Mouse (Mus musculus): ENCODE results near the gene Upf1. TPM values are rescaled to one million over a fixed set of nuclear protein-coding genes. Genes with fewer than 3 reads are reported as not detected.

Gene Upf1
- total RNA-seq, 2 experiments from 2014 or later: 66.0 to 70.0 TPM

DNA sequence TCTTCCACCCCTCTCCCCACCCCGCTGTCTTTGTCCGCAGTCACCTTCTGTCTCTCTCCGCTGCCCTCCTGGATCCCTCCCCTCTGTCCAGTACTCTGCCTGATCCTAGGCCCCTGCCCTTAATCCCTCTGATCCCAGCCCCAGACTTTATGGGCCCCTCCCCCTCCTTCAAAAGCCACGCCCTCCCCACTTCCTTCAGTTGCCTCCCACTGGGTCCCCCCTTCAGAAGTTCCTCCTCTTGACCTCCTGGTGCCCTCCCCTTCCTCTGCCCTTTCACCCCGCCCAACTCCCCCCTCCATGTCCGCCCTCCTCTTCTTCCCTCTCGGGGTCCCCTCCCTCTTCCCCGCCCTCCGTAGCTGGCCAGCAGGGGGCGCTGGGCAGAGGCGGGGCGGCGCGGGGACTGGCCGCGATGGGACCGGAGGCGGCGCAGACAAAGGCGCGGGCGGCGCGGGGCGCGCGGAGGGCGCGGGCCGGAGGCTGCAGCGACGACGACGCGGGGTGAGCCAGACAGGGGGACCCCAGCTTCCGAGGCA is 70.4 kb downstream of the Upf1 start, which contains the start of gene Homer3:
Gene Homer3 (plus strand): TSS at position 225 of the 533 bp plus-strand sequence.
- H3K4me3 ChIP-seq: peak within 1 kb of the TSS; percentile 58
- intact Hi-C loops (cut with DNase I): no loop called here
- peak; percentile 77 for TF ChIP-seq CTCF (IDR thresholded peaks at IDR 0.05)
- DNase-seq (ENCODE audit: extremely low spot score in 1 of 2, low spot score in 2 of 2): peak; percentile 79
- H3K27ac ChIP-seq: peak within 1 kb of the TSS; percentile 45

Other genes with a start within 250 kb of the Upf1 start
- gene Ncan, start 232.4 kb downstream of the Upf1 start, total RNA-seq (2021): 100 to 1,000 TPM; 175 to 186 TPM
- gene Nr2c2ap, start 221.9 kb downstream of the Upf1 start, total RNA-seq (2021): 10 to 100 TPM; 20.7 to 22.0 TPM
- 10 to 100 TPM; 13.1 to 14.2 TPM for gene Rfxank, start 214.1 kb downstream of the Upf1 start, total RNA-seq (2021)
- gene Borcs8, start 213.8 kb downstream of the Upf1 start, total RNA-seq (2021): 10 to 100 TPM; 46.6 to 47.9 TPM
- under 1 TPM in 1 of 2 experiments, not detected in 1; 0.36 TPM for gene Mef2b, start 213.6 kb downstream of the Upf1 start, total RNA-seq (2021)
- gene Tmem161a, start 180.9 kb downstream of the Upf1 start, total RNA-seq (2021): 10 to 100 TPM; 46.1 to 52.1 TPM
- 10 to 100 TPM; 39.0 to 45.4 TPM for gene Slc25a42, start 141.0 kb downstream of the Upf1 start, total RNA-seq (2021)
- 100 to 1,000 TPM; 116 to 117 TPM for gene Sugp2, start 119.1 kb downstream of the Upf1 start, total RNA-seq (2021)
- gene Armc6, start 118.8 kb downstream of the Upf1 start, total RNA-seq (2021): 10 to 100 TPM; 40.8 to 43.1 TPM
- gene Homer3, start 70.5 kb downstream of the Upf1 start, total RNA-seq (2021): 1 to 10 TPM; 6.9 to 7.3 TPM
- gene Ddx49, start 50.8 kb downstream of the Upf1 start, total RNA-seq (2021): 10 to 100 TPM; 43.9 to 47.5 TPM
- gene Cope, start 50.8 kb downstream of the Upf1 start, total RNA-seq (2021): 100 to 1,000 TPM; 137 to 145 TPM
- 100 to 1,000 TPM in 1 of 2 experiments, 10 to 100 TPM in 1; 94.8 to 104 TPM for gene Cers1, start 37.5 kb downstream of the Upf1 start, total RNA-seq (2021)
- gene Gdf1, start 23.5 kb downstream of the Upf1 start, total RNA-seq (2021): 10 to 100 TPM in 1 of 2 experiments, 1 to 10 TPM in 1; 8.2 to 17.1 TPM
- under 1 TPM; 0.32 to 0.33 TPM for gene Comp, start 20.3 kb upstream of the Upf1 start, total RNA-seq (2021)
- 100 to 1,000 TPM; 134 to 153 TPM for gene Crtc1, start 86.3 kb upstream of the Upf1 start, total RNA-seq (2021)
- 10 to 100 TPM; 43.7 to 44.4 TPM for gene Klhl26, start 123.7 kb upstream of the Upf1 start, total RNA-seq (2021)
- gene Tmem59l, start 134.1 kb upstream of the Upf1 start, total RNA-seq (2021): 100 to 1,000 TPM; 295 to 302 TPM
- 1 to 10 TPM; 2.6 to 3.0 TPM for gene Crlf1, start 139.9 kb upstream of the Upf1 start, total RNA-seq (2021)
- 100 to 1,000 TPM; 108 to 110 TPM for gene Rex1bd, start 153.5 kb upstream of the Upf1 start, total RNA-seq (2021)
- 100 to 1,000 TPM; 788 to 861 TPM for gene Uba52, start 157.5 kb upstream of the Upf1 start, total RNA-seq (2021)
- gene Fkbp8, start 174.4 kb upstream of the Upf1 start, total RNA-seq (2021): 100 to 1,000 TPM; 392 to 410 TPM
- gene Kxd1, start 174.7 kb upstream of the Upf1 start, total RNA-seq (2021): 10 to 100 TPM; 39.8 to 44.4 TPM
- gene Ell, start 186.2 kb upstream of the Upf1 start, total RNA-seq (2021): 10 to 100 TPM; 18.6 to 20.8 TPM
- 10 to 100 TPM; 52.9 to 55.3 TPM for gene Isyna1, start 241.1 kb upstream of the Upf1 start, total RNA-seq (2021)